Mouse (Mus musculus) neural tube, embryonic 11.5 days (tissue): ENCODE measurements at regions not wholly inside any gene's neighbourhood (a gene's known extent, or its start where the extent isn't known, plus 50 kb on each side); places are given as distances from the start of the nearest gene placed in this dataset.
A peak's percentile ranks its signal among the peaks of the same experiment; 100 is the strongest.

Experiments used
- ATAC-seq: fragments of 200-750 bp; cut with Nextera tagmentation; 2 replicates; pipeline ENCODE4 v1.8.0; 2017; ENCODE audit warnings: moderate number of reproducible peaks, mild to moderate bottlenecking, moderate TSS enrichment, moderate library complexity; ENCODE audit not compliant: insufficient read depth, low FRiP score, low TSS enrichment
- DNase-seq: peaks from one replicate; pipeline ENCODE4 v3.0.0-alpha.2; 2015; ENCODE audit warnings: low spot score
- H3K27ac ChIP-seq: fragments of 300-500 bp; sonication (generic); 2 replicates; pipeline ENCODE4 v1.5.1; 2014; ENCODE audit warnings: low read depth, mild to moderate bottlenecking, low read length
- H3K27me3 ChIP-seq: fragments of 300-500 bp; sonication (generic); 2 replicates; pipeline ENCODE4 v1.6.1; 2014; ENCODE audit warnings: mild to moderate bottlenecking, low read length, mixed read lengths; ENCODE audit not compliant: control insufficient read depth, insufficient read depth
- H3K36me3 ChIP-seq: fragments of 300-500 bp; sonication (generic); 2 replicates; pipeline ENCODE4 v1.6.1; 2014; ENCODE audit warnings: mild to moderate bottlenecking, low read length, moderate library complexity, mixed read lengths; ENCODE audit not compliant: control insufficient read depth, insufficient read depth
- H3K4me1 ChIP-seq: fragments of 300-500 bp; sonication (generic); 2 replicates; pipeline ENCODE4 v1.6.1; 2014; ENCODE audit warnings: low read length, mixed read lengths; ENCODE audit not compliant: control insufficient read depth, insufficient read depth
- H3K4me2 ChIP-seq: fragments of 300-500 bp; sonication (generic); 2 replicates; pipeline ENCODE4 v1.6.1; 2014; ENCODE audit warnings: low read depth, mild to moderate bottlenecking, moderate library complexity
- H3K4me3 ChIP-seq: fragments of 300-500 bp; sonication (generic); 2 replicates; pipeline ENCODE4 v1.5.1; 2014; ENCODE audit warnings: low read depth, low read length
- H3K9ac ChIP-seq: fragments of 300-500 bp; sonication (generic); 2 replicates; pipeline ENCODE4 v1.6.1; 2014; ENCODE audit warnings: mild to moderate bottlenecking, low read length
- H3K9me3 ChIP-seq: fragments of 300-500 bp; sonication (generic); 2 replicates; pipeline ENCODE4 v1.6.1; 2016; ENCODE audit warnings: low read length; ENCODE audit not compliant: control insufficient read depth
- WGBS: fragments of 180-500 bp; shearing (Covaris S2); extraction: QIAGEN DNeasy Blood & Tissue Kit; methylation state at CpG from one replicate; pipeline ENCODE4 v1.1.7; 2014; 5-methylcytosine and 5-hydroxymethylcytosine counted together

DNA sequence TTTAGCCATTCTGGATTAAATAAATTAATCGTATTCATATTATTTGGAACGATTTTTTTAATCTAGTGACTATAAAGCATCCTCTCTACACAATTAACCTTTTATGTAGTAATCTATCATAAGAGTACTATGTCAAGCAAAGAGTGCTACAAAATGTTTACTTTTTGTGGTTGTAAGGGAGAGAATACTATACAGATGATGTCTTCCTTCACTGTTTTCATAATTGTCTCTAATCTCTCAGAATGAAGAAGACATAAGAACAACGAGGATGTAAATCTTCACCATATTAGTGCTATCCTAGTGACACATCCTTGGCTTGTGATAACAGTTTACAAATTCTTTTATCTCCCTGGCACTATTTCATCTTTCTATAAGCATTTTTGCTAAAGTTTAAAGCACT, 735.6 kb downstream of the Flrt2 start:
- DNase-seq (no peak), ATAC-seq (no peak)
- Histone ChIP-seq H3K9ac (no peak overlapping the region), H3K27ac (no peak overlapping the region), H3K4me1 (no peaks in the 10 kb centered on the region), H3K4me2 (no peak overlapping the region), H3K27me3 (no peaks in the 10 kb centered on the region), H3K9me3 (no peaks in the 10 kb centered on the region), H3K36me3 (no peaks in the 10 kb centered on the region), H3K4me3 (no peak overlapping the region)
- WGBS, result 86% methylated on average over 3 of the region's 3 CpGs

DNA sequence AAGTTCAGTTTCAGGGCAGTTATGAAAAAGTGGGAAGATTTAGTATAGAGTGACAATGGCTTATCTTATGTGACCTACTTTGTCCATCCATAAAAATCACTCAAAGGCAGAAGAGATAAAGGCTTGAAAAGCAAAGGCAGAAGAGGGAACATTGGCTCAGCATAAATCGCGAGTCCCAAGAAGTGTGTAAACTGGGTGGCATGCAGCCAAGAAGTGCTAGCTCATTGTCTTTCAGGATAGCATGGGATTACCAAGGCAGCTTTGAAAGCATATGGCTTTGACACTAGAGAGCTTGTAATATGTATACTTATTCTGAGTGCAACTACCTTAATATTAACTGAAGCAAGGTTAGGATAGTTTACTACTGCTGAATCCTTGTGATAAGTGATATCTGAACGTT, 750.5 kb downstream of the Flrt2 start:
- H3K27me3 ChIP-seq, result no peaks in the 10 kb centered on the region
- H3K4me1 ChIP-seq, result no peaks in the 10 kb centered on the region
- H3K9ac ChIP-seq, result no peak overlapping the region
- H3K4me3 ChIP-seq, result no peak overlapping the region
- H3K9me3 ChIP-seq, result no peaks in the 10 kb centered on the region
- H3K27ac ChIP-seq, result no peak overlapping the region
- no peak overlapping the region for H3K4me2 ChIP-seq
- WGBS, result 87% methylated on average over 3 of the region's 3 CpGs
- no peak for ATAC-seq
- no peak for DNase-seq
- no peaks in the 10 kb centered on the region for H3K36me3 ChIP-seq

DNA sequence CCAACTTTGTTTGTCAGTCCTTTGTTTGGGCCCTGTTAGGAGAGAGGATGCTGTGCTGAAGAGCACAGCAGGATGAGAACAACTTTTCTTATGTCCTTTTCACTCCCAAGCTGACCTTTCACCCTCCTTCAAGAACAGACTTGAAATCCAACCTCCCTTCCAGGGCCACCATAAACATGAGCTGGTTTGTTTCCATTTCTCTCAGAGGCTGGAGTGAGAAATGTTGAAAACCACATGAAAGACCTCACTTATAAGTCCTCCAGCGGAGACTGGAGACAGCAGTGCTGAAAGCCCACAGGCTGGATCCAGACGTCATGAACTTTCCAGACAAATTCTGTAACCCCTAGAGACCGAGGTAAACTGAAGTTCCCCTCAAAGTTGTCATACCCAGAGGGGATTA, 761.3 kb downstream of the Flrt2 start:
- no peaks in the 10 kb centered on the region for H3K4me1 ChIP-seq
- no peak for ATAC-seq

DNA sequence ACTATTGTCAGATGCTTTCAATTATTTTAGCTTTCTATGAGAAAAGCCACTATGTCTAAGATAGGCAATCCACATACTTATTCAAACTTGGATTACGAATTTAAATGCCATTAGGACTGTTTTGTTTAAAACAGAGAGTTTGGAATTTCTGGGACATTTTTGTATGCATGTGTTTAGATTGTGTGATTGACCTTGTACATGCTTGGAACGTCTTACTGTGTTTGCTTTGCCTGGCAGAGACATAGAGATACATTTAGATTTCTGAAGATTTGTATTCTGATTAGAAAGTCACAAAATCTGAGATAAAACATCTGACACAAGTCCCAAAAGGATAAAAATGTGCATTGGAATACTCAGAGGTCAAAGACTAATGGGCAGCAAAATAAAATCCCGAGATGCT, 784.3 kb downstream of the Flrt2 start:
- no peaks in the 10 kb centered on the region for H3K4me1 ChIP-seq
- H3K9me3 ChIP-seq, result no peaks in the 10 kb centered on the region
- no peak overlapping the region for H3K4me2 ChIP-seq
- ATAC-seq (no peak), DNase-seq (no peak)
- 67% methylated on average over 3 of the region's 3 CpGs for WGBS
- no peaks in the 10 kb centered on the region for H3K27me3 ChIP-seq
- H3K4me3 ChIP-seq, result no peak overlapping the region
- H3K36me3 ChIP-seq, result no peaks in the 10 kb centered on the region
- no peak overlapping the region for H3K9ac ChIP-seq
- no peak overlapping the region for H3K27ac ChIP-seq

More for the DNA sequence above, 761.3 kb downstream of the Flrt2 start:
- H3K27me3 ChIP-seq, result no peaks in the 10 kb centered on the region
- H3K4me2 ChIP-seq, result no peak overlapping the region
- H3K9ac ChIP-seq, result no peak overlapping the region
- H3K9me3 ChIP-seq, result no peaks in the 10 kb centered on the region
- peak; percentile 12 for DNase-seq
- no peak overlapping the region for H3K4me3 ChIP-seq
- H3K36me3 ChIP-seq, result no peaks in the 10 kb centered on the region
- no peak overlapping the region for H3K27ac ChIP-seq
- WGBS, result 12% methylated on average over 3 of the region's 3 CpGs

DNA sequence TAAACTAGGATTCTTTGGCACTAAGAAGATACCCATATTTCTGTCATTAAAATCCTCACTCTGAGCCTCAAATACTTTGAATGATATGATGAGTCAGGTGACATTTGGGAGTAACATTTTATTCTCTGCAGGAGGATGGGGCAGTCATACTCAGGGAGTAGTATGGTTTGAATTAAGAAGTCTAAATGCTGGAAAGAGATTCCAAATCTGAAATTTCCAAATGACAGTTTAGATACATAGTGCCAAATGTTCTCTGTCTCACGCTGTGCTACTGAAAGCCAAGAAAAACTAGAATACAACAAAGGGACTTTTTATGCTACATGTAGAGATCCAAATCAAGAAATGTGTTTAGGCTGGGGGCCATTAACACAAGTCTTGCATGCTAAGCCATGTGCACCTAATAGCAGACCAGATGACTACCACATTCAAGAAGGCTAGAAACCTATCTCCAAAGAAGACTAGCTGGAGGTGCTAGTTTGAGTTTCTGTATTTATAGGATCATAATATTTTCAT, 796.5 kb downstream of the Flrt2 start:
- no peak for DNase-seq

DNA sequence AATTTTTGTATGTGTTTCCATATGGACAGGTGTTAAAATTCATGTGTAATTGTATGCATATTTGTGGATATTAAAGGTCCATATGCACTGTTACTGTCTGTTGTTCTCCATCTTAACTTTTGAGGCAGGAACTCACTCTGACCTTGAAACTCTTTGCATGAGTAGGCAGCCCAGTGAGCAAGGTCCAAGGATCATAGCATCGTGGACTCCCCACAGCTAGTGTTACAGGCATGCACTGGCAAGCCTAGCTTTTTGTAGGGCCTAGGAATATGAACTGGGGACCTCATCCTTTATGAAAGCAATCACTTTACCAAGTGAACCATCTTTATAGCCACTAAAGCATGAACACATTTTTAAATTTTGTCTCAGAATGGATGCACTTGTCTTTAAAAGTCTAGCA, 817.6 kb downstream of the Flrt2 start:
- ATAC-seq (no peak), DNase-seq (no peak)
- H3K27ac ChIP-seq, result no peak overlapping the region

More for the DNA sequence above, 796.5 kb downstream of the Flrt2 start:
- no peak for ATAC-seq
- WGBS, result 84% methylated on average over 1 of the region's 1 CpGs
- H3K4me1 ChIP-seq, result no peaks in the 10 kb centered on the region
- no peaks in the 10 kb centered on the region for H3K27me3 ChIP-seq
- H3K36me3 ChIP-seq, result no peaks in the 10 kb centered on the region
- no peak overlapping the region for H3K27ac ChIP-seq
- H3K4me2 ChIP-seq, result no peak overlapping the region
- H3K4me3 ChIP-seq, result no peak overlapping the region
- no peak overlapping the region for H3K9ac ChIP-seq
- H3K9me3 ChIP-seq, result no peaks in the 10 kb centered on the region

DNA sequence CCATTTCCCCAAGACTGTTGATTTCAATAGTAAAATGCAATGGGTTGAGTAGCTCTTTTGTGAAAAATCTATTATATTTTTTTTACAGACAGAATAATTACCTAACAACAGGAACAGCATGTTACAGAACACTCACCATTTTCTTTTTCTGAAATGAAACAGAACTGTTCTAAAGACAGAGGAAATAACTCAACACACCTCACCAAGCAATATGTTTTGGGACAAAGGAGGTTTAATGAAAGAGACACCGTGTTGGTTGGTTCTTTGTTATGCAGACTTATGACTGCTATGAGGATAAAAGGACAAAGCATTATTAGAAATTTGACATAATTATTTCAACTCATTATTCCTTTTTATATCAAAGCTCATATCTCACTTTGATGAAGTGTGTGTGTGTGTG, 866.8 kb downstream of the Flrt2 start:
- Histone ChIP-seq H3K4me3 (no peak overlapping the region), H3K4me2 (no peak overlapping the region), H3K27me3 (no peaks in the 10 kb centered on the region), H3K4me1 (no peaks in the 10 kb centered on the region), H3K9me3 (no peaks in the 10 kb centered on the region), H3K36me3 (no peaks in the 10 kb centered on the region), H3K27ac (no peak overlapping the region), H3K9ac (no peak overlapping the region)
- 81% methylated on average over 1 of the region's 1 CpGs for WGBS
- ATAC-seq (no peak), DNase-seq (no peak)

More for the DNA sequence above, 817.6 kb downstream of the Flrt2 start:
- H3K4me2 ChIP-seq, result no peak overlapping the region
- H3K4me3 ChIP-seq, result no peak overlapping the region
- no peaks in the 10 kb centered on the region for H3K27me3 ChIP-seq
- WGBS, result 86% methylated on average over 1 of the region's 1 CpGs
- no peaks in the 10 kb centered on the region for H3K36me3 ChIP-seq
- no peak overlapping the region for H3K9ac ChIP-seq
- no peaks in the 10 kb centered on the region for H3K9me3 ChIP-seq
- H3K4me1 ChIP-seq, result no peaks in the 10 kb centered on the region

DNA sequence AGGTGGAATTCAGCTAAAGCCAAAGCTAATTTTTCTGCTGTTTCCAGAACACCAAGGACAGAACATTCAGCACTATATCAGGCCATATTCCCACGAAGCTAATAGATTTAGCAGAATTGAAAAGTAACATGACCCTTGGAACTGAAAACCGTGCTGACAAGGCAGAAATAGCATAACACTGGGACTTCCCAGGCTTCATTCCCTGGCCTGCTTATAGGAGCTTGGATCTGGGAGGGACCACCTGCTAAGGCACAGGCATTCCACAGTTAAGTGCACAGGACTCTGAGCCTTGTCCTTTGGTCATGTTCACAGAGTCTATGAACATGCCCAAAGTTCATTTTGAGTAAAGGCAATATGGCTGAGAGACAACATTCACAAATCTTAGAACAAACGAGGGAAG, 902.8 kb downstream of the Flrt2 start:
- no peak for ATAC-seq
- no peaks in the 10 kb centered on the region for H3K4me1 ChIP-seq
- H3K27ac ChIP-seq, result no peak overlapping the region
- no peaks in the 10 kb centered on the region for H3K9me3 ChIP-seq
- no peak overlapping the region for H3K4me3 ChIP-seq
- H3K9ac ChIP-seq, result no peak overlapping the region
- DNase-seq, result no peak
- no peak overlapping the region for H3K4me2 ChIP-seq
- 54% methylated on average over 3 of the region's 3 CpGs for WGBS
- no peaks in the 10 kb centered on the region for H3K27me3 ChIP-seq
- H3K36me3 ChIP-seq, result no peaks in the 10 kb centered on the region

DNA sequence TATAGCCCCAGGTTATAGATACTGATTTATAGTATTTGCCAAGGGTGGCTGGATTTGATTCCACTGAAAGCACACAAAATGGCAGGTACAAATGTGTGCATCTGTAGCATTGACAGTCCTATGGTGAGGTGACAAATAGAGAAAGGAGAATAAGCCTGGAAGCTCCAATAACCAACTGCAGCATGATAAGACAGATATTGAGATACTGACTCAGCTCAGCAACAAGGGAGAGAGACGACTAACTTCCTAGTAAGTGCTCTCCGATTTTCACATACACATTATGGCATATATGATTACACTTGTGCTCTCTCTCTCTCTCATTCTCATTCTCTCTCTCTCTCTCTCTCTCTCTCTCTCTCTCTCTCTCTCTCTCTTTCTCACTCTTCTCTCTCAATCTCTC, 923.1 kb downstream of the Flrt2 start:
- DNase-seq (no peak), ATAC-seq (no peak)
- Histone ChIP-seq H3K27ac (no peak overlapping the region), H3K9me3 (no peaks in the 10 kb centered on the region), H3K4me2 (no peak overlapping the region), H3K36me3 (no peaks in the 10 kb centered on the region), H3K4me3 (no peak overlapping the region), H3K27me3 (no peaks in the 10 kb centered on the region), H3K4me1 (no peaks in the 10 kb centered on the region), H3K9ac (no peak overlapping the region)
- 93% methylated on average over 2 of the region's 2 CpGs for WGBS
